Mouse (Mus musculus): ENCODE data around the gene Nosip. TPM values are rescaled to one million over a fixed set of nuclear protein-coding genes. Genes with fewer than 3 reads are reported as not detected.
"Not testable (repeated sequence)": the region's sequence is repeated elsewhere in the genome, so short reads cannot be mapped to it uniquely, and the experiment has no call there.

Gene Nosip
- 58.0 and 58.5 TPM in 2 replicates for polyA plus RNA-seq (2015; fragmentation: Nextera tagmentation; extraction: Ambion mirVana)

DNA sequence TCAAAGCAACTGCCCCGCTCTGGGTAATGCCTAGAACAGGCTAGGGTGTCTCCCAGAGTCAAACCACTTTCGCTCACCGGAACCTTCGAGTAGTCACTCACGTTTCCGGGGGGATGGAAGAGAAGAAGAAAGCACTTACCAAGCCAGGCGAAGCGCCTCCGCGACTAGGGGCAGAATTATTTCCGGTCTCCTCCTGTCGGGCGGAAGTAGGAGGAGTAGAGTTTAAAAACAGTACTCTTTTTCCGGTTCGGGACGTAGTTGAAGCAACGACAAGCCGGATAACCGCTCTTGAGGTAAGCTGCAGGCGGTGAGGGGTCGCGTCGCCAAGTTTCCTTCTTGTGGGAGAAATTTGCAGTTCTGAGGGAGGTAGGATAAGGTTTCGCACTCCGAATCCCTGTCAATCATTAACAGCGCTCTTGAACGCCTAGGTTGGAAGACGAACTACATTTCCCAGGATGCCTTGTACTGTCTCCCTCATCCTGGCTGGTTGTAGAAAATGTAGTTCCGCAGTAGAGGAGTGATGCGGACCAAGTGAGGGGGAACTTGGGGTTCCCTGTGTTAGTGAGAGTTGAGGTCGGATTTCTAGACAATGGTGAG, at the start of gene Nosip, which contains the start of gene Prrg2:
Nosip (plus strand) TSS at position 191 of the 597 bp plus-strand sequence.
Prrg2 (minus strand) TSS at position 439 of the 597 bp plus-strand sequence.
- under 1% methylated on average over 31 of the region's 31 CpGs for WGBS
- Histone ChIP-seq H3K4me2 (peak within 1 kb of the TSS; percentile 61), H3K9me3 (no peaks in the 10 kb centered on the region), H3K4me1 (replicated peaks) (peaks cover 48% of the 10 kb centered on the region), H3K27me3 (no peaks in the 10 kb centered on the region), H3K36me3 (no peaks in the 10 kb centered on the region), H3K27ac (peak within 1 kb of the TSS; percentile 88), H3K4me3 (peak within 1 kb of the TSS; percentile 50), H3K9ac (peak within 1 kb of the TSS; percentile 61)
- ATAC-seq (ENCODE audit: low FRiP score): peak; percentile 89

GRCm38 (mm10) chr7:45012824-45013223, 49.4 kb upstream of the Nosip start:
- Histone ChIP-seq H3K4me3 (no peak overlapping the region), H3K9ac (no peak overlapping the region), H3K4me1 (replicated peaks) (peaks cover 36% of the 10 kb centered on the region), H3K36me3 (peaks cover 60% of the 10 kb centered on the region), H3K9me3 (no peaks in the 10 kb centered on the region), H3K4me2 (no peak overlapping the region), H3K27ac (no peak overlapping the region), H3K27me3 (no peaks in the 10 kb centered on the region)
- no peak for ATAC-seq (ENCODE audit: low FRiP score)
- 91% methylated on average over 4 of the region's 4 CpGs for WGBS

DNA sequence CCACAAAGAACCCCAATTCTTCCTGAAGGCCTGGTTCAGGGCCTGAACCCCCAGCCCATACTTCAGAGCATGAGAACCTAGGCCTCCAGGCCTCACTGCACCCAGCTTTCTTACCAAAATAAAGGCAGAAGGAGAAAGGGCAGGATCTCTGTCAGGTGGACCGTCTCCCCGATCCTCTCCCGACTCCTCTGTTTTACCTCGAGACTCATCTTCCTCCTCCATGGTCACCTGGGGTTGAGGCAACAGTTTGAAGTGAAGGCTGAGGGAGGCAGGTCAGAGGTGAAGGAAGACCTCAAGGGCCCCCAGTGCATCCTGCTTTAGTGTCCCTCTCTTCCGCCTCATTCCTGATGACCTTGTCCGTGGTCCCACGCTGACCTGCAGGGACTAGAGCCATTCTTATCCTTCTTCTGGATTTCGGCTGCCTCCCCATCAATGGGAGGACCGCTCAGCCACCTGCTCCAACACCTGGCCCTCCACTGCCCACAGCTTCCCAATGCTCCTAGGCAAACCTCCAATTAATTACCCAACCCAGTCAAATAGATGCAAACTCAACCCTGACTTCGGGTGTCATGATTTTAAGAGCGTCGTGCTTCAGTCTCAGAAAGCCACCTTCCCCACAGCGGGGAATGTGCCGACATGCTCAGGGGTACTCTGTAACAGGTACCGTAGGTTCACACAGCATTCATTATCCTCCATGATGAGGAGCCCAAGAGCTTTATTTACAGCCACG, 48.7 kb upstream of the Nosip start:
- Histone ChIP-seq H3K9ac (0 out of 2 replicates have a peak overlapping the region, but pooled peaks have one; percentile 3), H3K36me3 (peaks cover 53% of the 10 kb centered on the region), H3K4me3 (no peak overlapping the region; the same call in 1 of the 2 replicates), H3K4me1 (replicated peaks) (peaks cover 42% of the 10 kb centered on the region), H3K27ac (no peak overlapping the region), H3K9me3 (no peaks in the 10 kb centered on the region), H3K27me3 (no peaks in the 10 kb centered on the region), H3K4me2 (no peak overlapping the region)
- ATAC-seq (ENCODE audit: low FRiP score): no peak
- 95% methylated on average over 16 of the region's 16 CpGs for WGBS

DNA sequence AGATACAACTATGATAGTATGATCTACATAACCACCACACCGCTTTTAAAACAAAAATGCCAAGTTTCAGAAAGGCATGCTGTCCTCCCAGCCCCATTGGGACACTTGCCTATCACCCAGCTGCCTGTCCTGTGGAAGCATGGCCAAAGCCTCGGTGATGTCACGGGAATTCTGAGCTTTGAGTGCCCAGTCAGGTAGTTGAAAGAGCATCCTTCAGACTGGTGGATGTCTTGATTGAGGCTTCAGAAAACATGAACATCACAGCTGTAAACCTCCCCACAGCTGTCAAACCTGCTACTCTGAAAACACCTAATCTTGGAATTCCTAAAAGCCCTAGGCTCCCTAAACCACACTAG, 48.2 kb upstream of the Nosip start:
- no peak overlapping the region for H3K4me2 ChIP-seq
- no peak for ATAC-seq (ENCODE audit: low FRiP score)

GRCm38 (mm10) chr7:45015344-45015956, 46.8 kb upstream of the Nosip start:
- peak overlapping the region; percentile 85 for H3K4me2 ChIP-seq
- H3K4me3 ChIP-seq: peak overlapping the region; percentile 91
- WGBS: 3% methylated on average over 20 of the region's 20 CpGs
- peak overlapping the region; percentile 89 for H3K27ac ChIP-seq
- H3K9ac ChIP-seq: peak overlapping the region; percentile 97
- peaks cover 34% of the 10 kb centered on the region for H3K36me3 ChIP-seq
- H3K9me3 ChIP-seq: no peaks in the 10 kb centered on the region
- H3K27me3 ChIP-seq: peaks cover 6% of the 10 kb centered on the region; the same call in 1 of the 2 replicates
- no peak for ATAC-seq (ENCODE audit: low FRiP score)
- H3K4me1 ChIP-seq (replicated peaks): peaks cover 47% of the 10 kb centered on the region

More for the DNA sequence above, 48.2 kb upstream of the Nosip start:
- no peak overlapping the region for H3K27ac ChIP-seq
- H3K4me1 ChIP-seq (replicated peaks): peaks cover 46% of the 10 kb centered on the region
- 96% methylated on average over 3 of the region's 3 CpGs for WGBS
- H3K36me3 ChIP-seq: peaks cover 48% of the 10 kb centered on the region
- H3K4me3 ChIP-seq: no peak overlapping the region; the same call in 1 of the 2 replicates
- H3K27me3 ChIP-seq: peaks cover 5% of the 10 kb centered on the region; the same call in 1 of the 2 replicates
- H3K9me3 ChIP-seq: no peaks in the 10 kb centered on the region
- 0 out of 2 replicates have a peak overlapping the region, but pooled peaks have one; percentile 97 for H3K9ac ChIP-seq

GRCm38 (mm10) chr7:45015957-45016612, 46.1 kb upstream of the Nosip start, which contains the start of gene Scaf1:
Gene Scaf1, minus strand, starts transcription at chr7:45016363.
- H3K36me3 ChIP-seq: peaks cover 28% of the 10 kb centered on the region
- peaks cover 6% of the 10 kb centered on the region; the same call in 1 of the 2 replicates for H3K27me3 ChIP-seq
- WGBS: under 1% methylated on average over 69 of the region's 69 CpGs
- peak within 1 kb of the TSS; percentile 97 for H3K9ac ChIP-seq
- H3K4me3 ChIP-seq: peak within 1 kb of the TSS; percentile 91
- peak within 1 kb of the TSS; percentile 85 for H3K4me2 ChIP-seq
- ATAC-seq (ENCODE audit: low FRiP score): peak; percentile 93
- H3K9me3 ChIP-seq: no peaks in the 10 kb centered on the region
- peaks cover 47% of the 10 kb centered on the region for H3K4me1 ChIP-seq (replicated peaks)
- peak within 1 kb of the TSS; percentile 89 for H3K27ac ChIP-seq

- no peak for ATAC-seq (ENCODE audit: low FRiP score)
- Histone ChIP-seq H3K36me3 (peaks cover 21% of the 10 kb centered on the region), H3K9me3 (no peaks in the 10 kb centered on the region), H3K9ac (peak overlapping the region; percentile 71), H3K4me2 (peak overlapping the region; percentile 83), H3K4me1 (replicated peaks) (peaks cover 47% of the 10 kb centered on the region), H3K27me3 (peaks cover 6% of the 10 kb centered on the region; the same call in 1 of the 2 replicates), H3K27ac (peak overlapping the region; percentile 88), H3K4me3 (peak overlapping the region; percentile 45)
- WGBS: 4% methylated on average over 4 of the region's 4 CpGs
Measured at GRCm38 (mm10) chr7:45016761-45017160, 45.5 kb upstream of the Nosip start.

- peaks cover 14% of the 10 kb centered on the region for H3K36me3 ChIP-seq
- peak within 1 kb of the TSS; percentile 71 for H3K9ac ChIP-seq
- peak within 1 kb of the TSS; percentile 45 for H3K4me3 ChIP-seq
- under 1% methylated on average over 36 of the region's 36 CpGs for WGBS
- H3K4me2 ChIP-seq: peak within 1 kb of the TSS; percentile 83
- peaks cover 6% of the 10 kb centered on the region; the same call in 1 of the 2 replicates for H3K27me3 ChIP-seq
- H3K27ac ChIP-seq: peak within 1 kb of the TSS; percentile 88
- H3K4me1 ChIP-seq (replicated peaks): peaks cover 47% of the 10 kb centered on the region
- peak; percentile 82 for ATAC-seq (ENCODE audit: low FRiP score)
- H3K9me3 ChIP-seq: no peaks in the 10 kb centered on the region
Measured at GRCm38 (mm10) chr7:45017242-45018061, 44.8 kb upstream of the Nosip start, which contains the start of gene Rras. Gene Rras, plus strand, starts transcription at chr7:45017961.

DNA sequence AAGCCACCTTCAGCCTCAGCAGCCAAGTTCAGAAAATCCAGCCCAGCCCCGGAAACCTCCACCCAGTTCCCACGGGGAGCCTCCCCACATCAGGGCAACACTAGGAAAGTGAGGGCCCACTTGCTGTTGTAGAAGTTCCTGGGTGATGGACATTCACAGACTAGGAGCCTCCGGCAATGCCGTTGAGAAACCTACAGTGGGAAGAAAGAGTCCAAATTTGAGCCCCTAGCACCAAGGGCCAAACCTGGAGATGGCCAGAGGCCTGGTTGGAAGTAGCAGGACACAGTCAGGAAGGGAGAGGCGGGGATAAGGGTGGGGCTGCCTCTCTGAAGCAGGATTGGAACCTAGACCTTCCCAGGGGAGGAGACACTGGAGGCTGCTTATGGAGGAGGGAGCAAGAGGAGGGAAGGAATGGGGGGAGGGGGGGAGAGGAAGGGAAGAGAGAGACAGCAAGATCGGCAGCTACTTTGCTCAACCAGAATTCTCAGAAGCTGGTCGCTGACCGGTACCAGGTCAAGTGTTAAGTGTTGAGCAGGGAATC, 43.1 kb upstream of the Nosip start:
- H3K9me3 ChIP-seq: no peaks in the 10 kb centered on the region
- H3K27me3 ChIP-seq: peaks cover 6% of the 10 kb centered on the region; the same call in 1 of the 2 replicates
- 44% methylated on average over 8 of the region's 8 CpGs for WGBS
- no peak overlapping the region for H3K4me3 ChIP-seq
- H3K27ac ChIP-seq: peak overlapping the region; percentile 48; the same call in 1 of the 2 replicates
- peaks cover 36% of the 10 kb centered on the region for H3K4me1 ChIP-seq (replicated peaks)
- ATAC-seq (ENCODE audit: low FRiP score): no peak
- no peaks in the 10 kb centered on the region for H3K36me3 ChIP-seq
- H3K9ac ChIP-seq: no peak overlapping the region
- H3K4me2 ChIP-seq: peak overlapping the region; percentile 29; the same call in 1 of the 2 replicates

- no peak overlapping the region for H3K27ac ChIP-seq
- H3K36me3 ChIP-seq: no peaks in the 10 kb centered on the region
- WGBS: 84% methylated on average over 9 of the region's 9 CpGs
- H3K9ac ChIP-seq: no peak overlapping the region
- H3K9me3 ChIP-seq: no peaks in the 10 kb centered on the region
- H3K4me3 ChIP-seq: no peak overlapping the region
- H3K27me3 ChIP-seq: peaks cover 6% of the 10 kb centered on the region; the same call in 1 of the 2 replicates
- no peak for ATAC-seq (ENCODE audit: low FRiP score)
- peaks cover 25% of the 10 kb centered on the region for H3K4me1 ChIP-seq (replicated peaks)
- H3K4me2 ChIP-seq: no peak overlapping the region
Measured at GRCm38 (mm10) chr7:45020225-45020624, 42.0 kb upstream of the Nosip start.

DNA sequence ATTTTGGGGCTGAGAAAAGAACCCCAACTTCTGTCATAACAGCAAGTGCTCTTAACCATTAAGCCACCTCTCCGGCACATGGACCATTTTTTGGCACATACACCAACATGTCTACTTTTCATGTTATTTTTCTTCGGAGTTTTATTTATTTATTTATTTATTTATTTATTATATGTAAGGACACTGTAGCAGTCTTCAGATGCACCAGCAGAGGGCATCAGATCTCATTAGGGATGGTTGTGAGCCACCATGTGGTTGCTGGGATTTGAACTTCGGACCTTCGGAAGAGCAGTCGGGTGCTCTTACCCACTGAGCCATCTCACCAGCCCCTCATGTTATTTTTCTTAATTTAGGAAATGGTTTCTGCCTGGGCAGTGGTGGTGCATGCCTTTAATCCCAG, 38.5 kb upstream of the Nosip start:
- not testable (repeated sequence) for H3K4me3 ChIP-seq; H3K27me3 ChIP-seq; H3K9ac ChIP-seq; H3K9me3 ChIP-seq; H3K4me2 ChIP-seq; ATAC-seq (ENCODE audit: low FRiP score); H3K27ac ChIP-seq
- Histone ChIP-seq H3K4me1 (replicated peaks) (peaks cover 20% of the 10 kb centered on the region), H3K36me3 (peaks cover 23% of the 10 kb centered on the region)
- WGBS: 80% methylated on average over 5 of the region's 5 CpGs

Measured in hindbrain, embryonic 13.5 days (tissue).